Comparison of ENCODE assay signal across 9 mouse cellular contexts in the genomic region with DNA sequence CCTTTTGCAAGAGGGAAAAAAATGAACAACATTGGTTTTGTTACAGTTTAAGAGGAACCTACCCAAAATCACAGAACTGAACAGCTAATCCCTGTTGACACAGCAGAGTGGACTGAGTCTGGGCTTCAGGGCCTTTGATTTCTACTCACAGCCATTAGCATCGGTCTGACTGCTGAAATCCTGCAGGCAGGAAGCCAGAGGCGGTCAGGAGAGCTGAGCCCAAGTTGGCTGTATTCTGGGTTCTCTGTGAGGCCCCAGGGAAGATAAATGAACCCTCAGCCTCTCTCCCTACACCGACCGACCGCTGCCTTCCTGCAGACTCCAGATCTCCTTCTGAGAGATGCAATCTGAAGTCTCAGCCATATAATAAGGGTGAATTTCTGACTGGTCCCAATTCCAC.
DNase-seq lines count a peak whose midpoint lies in the region; ATAC-seq and TF ChIP-seq lines count a peak whose summit lies in the region.
"Had no signal": no experiment of that assay in that cellular context is flagged by ENCODE, and none has a peak within 500 bp of the region (broad histone marks: within the 10 kb centered on the region; RNA-seq: fewer than 3 reads in every experiment).

No protein-coding gene starts in this region.

- TF ChIP-seq CTCF in layer of hippocampus, adult 2 months (conservative IDR thresholded peaks at IDR 0.05): no peak

- H3K4me3 ChIP-seq in layer of hippocampus, adult 2 months: no peak overlapping the region
- H3K4me3 ChIP-seq: neural tube, embryonic 12.5 days had no signal

- no peak for ATAC-seq in megakaryocyte, adult 5-6 weeks (ENCODE audit: poor library complexity, severe bottlenecking)
- no peak for ATAC-seq in megakaryocyte progenitor cell, adult 5-6 weeks (replicated peaks; ENCODE audit: poor library complexity)

- intact Hi-C loops in heart, postnatal 25 days (cut with DNase I): loop anchor here (5.0 kb wide), 1 partner anchor 108 kb away; no protein-coding TSS in a partner anchor

- peak overlapping the region; percentile 71 for H3K27ac ChIP-seq in layer of hippocampus, adult 2 months
- H3K27ac ChIP-seq: neural tube, embryonic 12.5 days had no signal

- peak in 1 of 2 experiments; percentile 30 for DNase-seq in layer of hippocampus, adult 2 months (ENCODE audit: low spot score in 2 of 2)
- DNase-seq in layer of hippocampus, postnatal 25 days (ENCODE audit: extremely low spot score in 1 of 2, low spot score in 1 of 2): no peak
- DNase-seq in adipocyte (ENCODE audit: low spot score): peak; percentile 63
- peak; percentile 31 for DNase-seq in cerebellum, adult 9-11 months
- peak; percentile 55 for DNase-seq in heart, postnatal 25 days (ENCODE audit: low spot score)
- no peak for DNase-seq in frontal cortex, adult 2 months (ENCODE audit: extremely low spot score in 1 of 2, low spot score in 1 of 2)

Comparison
In these comparisons a context has a peak if more than half of its experiments do, and no peak if none do; other contexts are left out.
1. DNase-seq: peak in adipocyte (single experiment), cerebellum, adult 9-11 months (single experiment) and heart, postnatal 25 days (single experiment); none in layer of hippocampus, postnatal 25 days (0 of 2) and frontal cortex, adult 2 months (0 of 2).